Mouse (Mus musculus) right cerebral cortex, postnatal 4 days (tissue): ENCODE results near the gene Prickle1.

Experiments
- DNase-seq: peaks from one replicate; pipeline ENCODE4 v3.0.0-alpha.2; 2022

Prickle1 gene

GRCm38 (mm10) chr15:93594296-93594887, 1.3 kb downstream of the Prickle1 start:
- DNase-seq = no peak

GRCm38 (mm10) chr15:93592596-93592995, 3.1 kb downstream of the Prickle1 start:
- no peak for DNase-seq

GRCm38 (mm10) chr15:93591831-93592321, 3.8 kb downstream of the Prickle1 start:
- peak; percentile 35 for DNase-seq

GRCm38 (mm10) chr15:93591371-93591770, 4.3 kb downstream of the Prickle1 start:
- no peak for DNase-seq

- no peak for DNase-seq
These were observed 7.3 kb downstream of the Prickle1 start for GRCm38 (mm10) chr15:93588401-93588800.

- DNase-seq = no peak
These were observed 8.0 kb downstream of the Prickle1 start for GRCm38 (mm10) chr15:93587660-93588059.

GRCm38 (mm10) chr15:93583051-93583450, 12.6 kb downstream of the Prickle1 start:
- no peak for DNase-seq

GRCm38 (mm10) chr15:93581736-93582135, 14.0 kb downstream of the Prickle1 start:
- DNase-seq = no peak

GRCm38 (mm10) chr15:93579899-93580298, 15.8 kb downstream of the Prickle1 start:
- DNase-seq = no peak

GRCm38 (mm10) chr15:93579100-93579499, 16.6 kb downstream of the Prickle1 start:
- no peak for DNase-seq

- DNase-seq = no peak
These were observed 19.3 kb downstream of the Prickle1 start for GRCm38 (mm10) chr15:93576361-93576760.

- DNase-seq = peak; percentile 74
These were observed 19.8 kb downstream of the Prickle1 start for GRCm38 (mm10) chr15:93575884-93576283.

GRCm38 (mm10) chr15:93572889-93573288, 22.8 kb downstream of the Prickle1 start:
- DNase-seq = no peak

GRCm38 (mm10) chr15:93570881-93571495, 24.7 kb downstream of the Prickle1 start:
- no peak for DNase-seq

- no peak for DNase-seq
These were observed 26.8 kb downstream of the Prickle1 start for GRCm38 (mm10) chr15:93568911-93569310.

GRCm38 (mm10) chr15:93567546-93568307, 28.0 kb downstream of the Prickle1 start:
- peak; percentile 28 for DNase-seq

- no peak for DNase-seq
These were observed 32.2 kb downstream of the Prickle1 start for GRCm38 (mm10) chr15:93563491-93563890.

GRCm38 (mm10) chr15:93561540-93561939, 34.2 kb downstream of the Prickle1 start:
- no peak for DNase-seq

GRCm38 (mm10) chr15:93558421-93558820, 37.3 kb downstream of the Prickle1 start:
- DNase-seq = no peak

- no peak for DNase-seq
These were observed 40.0 kb downstream of the Prickle1 start for GRCm38 (mm10) chr15:93555719-93556118.

GRCm38 (mm10) chr15:93554203-93554851, 41.4 kb downstream of the Prickle1 start:
- no peak for DNase-seq

- no peak for DNase-seq
These were observed 43.5 kb downstream of the Prickle1 start for GRCm38 (mm10) chr15:93552169-93552568.

GRCm38 (mm10) chr15:93548297-93548696, 47.4 kb downstream of the Prickle1 start:
- DNase-seq = no peak
